Mouse (Mus musculus) adrenal gland, adult 2 months (tissue): ENCODE data around the gene Fam241b. TPM values are rescaled to one million over a fixed set of nuclear protein-coding genes. Genes with fewer than 3 reads are reported as not detected.

Experiments
- DNase-seq: peaks from one replicate; pipeline ENCODE4 v3.0.0; 2021
- polyA plus RNA-seq: library from polyadenylated mRNA; depleted of rRNA; stranded (reverse); fragments of >200 nt; gene quantifications from 2 replicates; pipeline ENCODE4 v1.2.3, GENCODE M21; 2012
- total RNA-seq, 2 experiments: library from RNA; stranded (reverse); gene quantifications; 2 replicates each; pipeline ENCODE4 v1.2.3; 2021

Fam241b gene
- total and polyA plus RNA-seq, 3 experiments: 4.1 to 7.4 (median 5.6) TPM

DNA sequence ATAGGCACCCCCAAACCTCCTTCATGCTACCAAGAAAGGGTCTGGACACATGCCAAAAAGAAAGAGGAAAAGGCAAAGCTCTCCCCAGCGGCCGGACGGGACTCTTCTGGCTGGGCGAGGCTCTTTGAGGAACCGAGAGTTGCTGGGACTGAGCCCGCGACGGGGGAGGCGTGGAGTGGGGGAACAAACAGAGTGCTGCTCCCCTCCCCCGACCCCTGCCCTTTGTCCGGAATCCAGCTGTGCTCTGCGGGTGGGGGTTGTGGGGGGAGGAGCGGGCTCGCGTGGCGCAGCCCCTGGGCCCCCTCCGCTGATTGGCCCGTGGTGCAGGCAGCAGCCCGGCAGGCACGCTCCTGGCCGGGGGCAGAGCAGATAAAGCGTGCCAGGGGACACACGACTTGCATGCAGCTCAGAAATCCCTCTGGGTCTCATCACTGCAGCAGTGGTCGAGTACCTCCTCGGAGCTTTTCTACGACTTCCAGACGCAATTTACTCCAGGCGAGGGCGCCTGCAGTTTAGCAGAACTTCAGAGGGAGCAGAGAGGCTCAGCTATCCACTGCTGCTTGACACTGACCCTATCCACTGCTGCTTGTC lies 10.9 kb downstream of the Fam241b start, which contains the start of gene Neurog3:
TSS of gene Neurog3 (plus strand) at position 400 of the 591 bp plus-strand sequence.
- no peak for DNase-seq

- DNase-seq: no peak
Measured at GRCm38 (mm10) chr10:62128316-62128951, 15.3 kb downstream of the Fam241b start.

GRCm38 (mm10) chr10:62127711-62128231 lies 15.9 kb downstream of the Fam241b start:
- no peak for DNase-seq

- DNase-seq: no peak
Measured at GRCm38 (mm10) chr10:62127137-62127536, 16.6 kb downstream of the Fam241b start.

DNA sequence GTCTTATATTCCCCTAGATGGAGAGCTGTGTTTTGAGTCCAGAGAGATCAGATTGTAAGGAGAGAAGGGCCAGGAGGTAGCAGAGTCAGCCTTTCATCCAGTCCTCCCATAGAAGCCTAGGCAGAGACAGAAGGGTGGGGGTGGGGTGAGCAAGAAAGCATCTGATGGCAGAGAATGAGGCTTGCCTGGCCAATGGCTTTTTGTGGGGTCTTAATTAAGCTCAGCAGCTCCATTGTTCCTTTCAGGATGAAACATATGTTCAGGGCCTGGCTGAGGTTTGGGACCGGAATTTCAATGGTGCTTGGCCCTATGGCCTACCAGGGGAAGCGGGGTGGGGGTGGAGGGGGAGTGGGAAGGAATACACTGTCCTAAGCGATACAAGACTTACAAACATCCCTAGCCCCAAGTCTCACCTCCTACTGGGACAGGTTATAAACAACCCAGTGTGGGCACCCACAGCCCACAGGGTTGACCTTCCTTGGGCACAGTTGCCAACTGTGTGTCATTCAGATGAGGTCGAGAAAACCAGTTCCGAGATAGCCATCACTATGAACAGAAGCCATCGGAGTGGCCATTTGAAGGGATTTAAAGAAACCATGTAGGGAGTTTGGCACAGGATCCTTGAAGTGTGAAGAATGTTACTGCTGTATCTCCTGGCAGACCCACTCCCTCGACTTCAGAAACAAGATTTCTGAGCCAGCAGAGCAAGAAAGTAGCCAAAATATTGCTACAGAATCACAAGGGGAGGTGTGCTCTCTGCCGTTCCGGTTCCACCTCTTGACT lies 29.7 kb downstream of the Fam241b start:
- no peak for DNase-seq

- DNase-seq: no peak
Measured at GRCm38 (mm10) chr10:62111207-62111576, 32.5 kb downstream of the Fam241b start.

DNA sequence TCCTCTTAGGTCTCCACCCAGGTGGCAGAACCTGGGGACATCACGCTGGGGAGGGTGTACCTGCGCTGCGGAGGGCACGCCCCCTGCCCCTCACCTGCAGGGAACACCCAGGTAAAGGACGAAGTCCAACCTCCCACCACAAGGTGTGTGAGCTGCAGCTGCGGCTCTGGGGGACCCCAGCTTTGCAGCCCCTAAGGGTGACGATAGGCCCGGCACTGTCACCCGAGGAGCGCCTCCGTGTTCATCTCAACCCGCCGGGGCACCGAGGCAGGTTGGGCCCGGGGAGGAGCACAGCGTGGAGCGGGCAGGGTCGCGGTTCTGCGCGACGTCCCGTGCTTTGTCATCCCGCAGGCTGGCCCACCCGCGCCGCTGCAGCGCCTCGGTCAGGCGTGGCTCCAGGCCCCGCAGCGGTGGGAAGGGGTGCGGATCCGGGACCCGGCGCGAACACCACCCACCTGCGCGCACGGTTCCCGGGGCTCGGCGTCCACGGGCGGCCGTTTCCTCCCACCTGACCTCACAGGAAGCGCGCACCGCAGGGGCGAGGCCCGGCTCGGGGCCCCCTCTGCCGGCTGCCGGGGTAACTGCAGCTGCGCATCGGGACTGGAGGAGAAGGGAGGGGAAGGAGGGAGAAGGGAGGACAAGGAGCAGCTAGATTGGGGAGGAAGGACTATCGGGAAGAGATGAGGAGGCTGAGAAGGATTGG lies 33.1 kb downstream of the Fam241b start:
- DNase-seq: peak; percentile 92

GRCm38 (mm10) chr10:62107048-62107447 lies 36.7 kb downstream of the Fam241b start:
- DNase-seq: no peak

- DNase-seq: peak; percentile 55
Measured at GRCm38 (mm10) chr10:62104835-62105576, 38.7 kb downstream of the Fam241b start.

GRCm38 (mm10) chr10:62101504-62102439 lies 41.9 kb downstream of the Fam241b start:
- DNase-seq: peak; percentile 57

GRCm38 (mm10) chr10:62099749-62100403 lies 43.8 kb downstream of the Fam241b start:
- DNase-seq: no peak

- no peak for DNase-seq
Measured at GRCm38 (mm10) chr10:62094401-62094800, 49.3 kb downstream of the Fam241b start.

DNA sequence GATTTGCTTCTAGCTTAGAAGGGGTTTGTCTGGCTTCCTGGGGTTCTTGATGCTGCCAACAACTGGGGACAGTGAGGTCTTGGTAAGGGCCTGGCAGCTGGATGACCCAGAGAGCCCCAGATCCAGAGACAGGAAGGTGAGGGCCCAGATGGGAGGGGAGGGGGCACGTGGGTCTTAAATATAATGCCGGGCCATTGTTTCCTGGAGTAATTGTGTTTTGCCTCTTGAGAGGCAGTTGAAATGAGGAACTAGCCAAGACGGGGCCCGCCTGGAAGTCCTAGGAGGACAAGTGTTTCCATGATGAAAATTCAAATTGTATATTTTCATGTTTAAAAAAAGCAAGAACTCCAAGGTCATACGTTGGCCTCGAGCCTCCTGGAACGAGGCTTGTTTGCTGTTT lies 49.8 kb downstream of the Fam241b start:
- DNase-seq: no peak

GRCm38 (mm10) chr10:62089486-62089885 lies 54.2 kb downstream of the Fam241b start:
- no peak for DNase-seq

- DNase-seq: no peak
Measured at GRCm38 (mm10) chr10:62089071-62089470, 54.6 kb downstream of the Fam241b start.

GRCm38 (mm10) chr10:62088411-62088810 lies 55.3 kb downstream of the Fam241b start:
- peak; percentile 63 for DNase-seq

- no peak for DNase-seq
Measured at GRCm38 (mm10) chr10:62086826-62087225, 56.9 kb downstream of the Fam241b start.

DNA sequence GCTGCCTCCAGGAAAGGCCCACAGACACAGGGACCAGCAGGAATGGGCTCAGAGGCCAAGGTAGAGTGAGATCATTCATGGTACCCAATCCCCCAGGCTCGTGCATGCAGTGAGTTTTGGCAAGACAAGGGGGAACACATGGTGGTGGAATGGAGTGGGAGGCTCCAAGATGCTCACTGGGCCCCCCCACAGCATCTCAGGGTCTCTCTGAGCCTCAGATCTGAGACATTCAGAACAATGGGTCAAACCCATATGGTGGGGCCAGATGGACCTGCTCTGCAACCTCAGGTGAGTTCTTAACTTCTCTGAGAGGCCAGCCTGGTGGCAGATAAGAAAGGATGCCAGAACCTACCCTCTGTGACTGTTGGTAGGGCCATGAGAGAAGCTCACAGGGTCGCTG lies 57.7 kb downstream of the Fam241b start:
- DNase-seq: no peak

- DNase-seq: no peak
Measured at GRCm38 (mm10) chr10:62076248-62077134, 67.2 kb downstream of the Fam241b start.
